Mouse (Mus musculus): ENCODE data around the gene Mxra7.

Gene Mxra7

DNA sequence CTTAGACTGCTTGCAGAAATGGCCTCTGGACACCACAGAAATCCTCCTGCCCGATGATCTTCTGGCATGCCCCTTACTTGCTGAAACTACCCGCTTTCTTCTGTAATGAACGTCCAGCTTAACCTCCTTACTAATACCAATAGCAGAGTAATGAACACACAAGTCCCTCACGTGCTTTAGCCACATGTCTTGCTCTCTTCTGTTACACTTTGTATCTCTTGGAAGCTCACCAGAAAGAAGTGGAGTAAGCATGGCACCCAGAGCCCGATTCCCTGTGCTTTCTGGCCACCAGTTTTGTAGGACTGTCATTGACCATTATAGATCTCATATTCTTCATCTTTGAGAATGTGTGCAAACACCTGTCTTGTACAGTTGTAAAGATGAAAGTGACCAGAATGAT lies 58.0 kb downstream of the Mxra7 start:
- DNase-seq = no peak

GRCm38 (mm10) chr11:116764946-116765345 lies 62.9 kb downstream of the Mxra7 start:
- DNase-seq = no peak

DNA sequence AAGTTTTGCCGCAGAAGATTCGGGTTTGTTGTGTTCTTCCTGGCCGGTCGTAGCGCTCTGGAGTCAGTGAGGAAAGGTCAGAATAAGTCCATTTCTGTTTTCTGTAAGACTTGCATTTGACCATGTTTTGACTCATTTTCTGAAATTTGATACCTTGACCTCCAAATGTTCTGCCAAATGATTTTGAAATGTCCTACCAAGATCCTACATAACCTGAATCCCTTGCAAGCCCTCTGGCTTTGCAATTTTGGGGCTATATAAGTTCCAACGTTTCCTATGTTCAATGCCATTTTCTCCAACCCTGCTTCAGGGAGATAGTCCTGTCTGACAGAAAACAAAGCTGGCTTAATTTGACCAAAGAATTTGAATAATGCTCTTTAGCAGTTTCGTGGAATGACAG lies 63.5 kb downstream of the Mxra7 start:
- no peak for DNase-seq

GRCm38 (mm10) chr11:116755191-116755590 lies 72.7 kb downstream of the Mxra7 start:
- no peak for DNase-seq

GRCm38 (mm10) chr11:116753674-116754470 lies 74.0 kb downstream of the Mxra7 start:
- no peak for DNase-seq

All from cerebellum, adult 9-11 months (tissue).